Mouse (Mus musculus) embryonic facial prominence, embryonic 11.5 days (tissue): ENCODE results near the gene Vash1. TPM values are rescaled to one million over a fixed set of nuclear protein-coding genes. Genes with fewer than 3 reads are reported as not detected.

Experiments used
- ATAC-seq: fragments of 200-750 bp; cut with Nextera tagmentation; replicated peaks from 2 replicates; pipeline ENCODE4 v1.8.0; 2017; ENCODE audit warnings: low read depth; ENCODE audit not compliant: insufficient number of reproducible peaks, low FRiP score, low TSS enrichment
- DNase-seq: peaks from one replicate; pipeline ENCODE4 v3.0.0-alpha.2; 2015; ENCODE audit warnings: low spot score
- H3K27ac ChIP-seq: fragments of 300-500 bp; sonication (generic); replicated peaks from 2 replicates; pipeline ENCODE4 v1.5.1; 2014; ENCODE audit warnings: mild to moderate bottlenecking, low read depth, low read length, control low read depth
- H3K27me3 ChIP-seq: fragments of 300-500 bp; sonication (generic); 2 replicates; pipeline ENCODE4 v1.6.1; 2014; ENCODE audit warnings: mild to moderate bottlenecking, low read length, moderate library complexity, mixed read lengths; ENCODE audit not compliant: control insufficient read depth, insufficient read depth
- H3K36me3 ChIP-seq: fragments of 300-500 bp; sonication (generic); replicated peaks from 2 replicates; pipeline ENCODE4 v1.6.1; 2014; ENCODE audit warnings: low read depth, mild to moderate bottlenecking, low read length, moderate library complexity, mixed read lengths; ENCODE audit not compliant: control insufficient read depth, insufficient read depth
- H3K4me1 ChIP-seq: fragments of 300-500 bp; sonication (generic); 2 replicates; pipeline ENCODE4 v1.6.1; 2014; ENCODE audit warnings: low read length, mixed read lengths; ENCODE audit not compliant: control insufficient read depth, insufficient read depth
- H3K4me2 ChIP-seq: fragments of 300-500 bp; sonication (generic); 2 replicates; pipeline ENCODE4 v1.6.1; 2014; ENCODE audit warnings: low read depth, mild to moderate bottlenecking, control low read depth, low read length, moderate library complexity
- H3K4me3 ChIP-seq: fragments of 300-500 bp; sonication (generic); 2 replicates; pipeline ENCODE4 v1.5.1; 2014; ENCODE audit warnings: low read depth, low read length, control low read depth
- H3K9ac ChIP-seq: fragments of 300-500 bp; sonication (generic); replicated peaks from 2 replicates; pipeline ENCODE4 v1.6.1; 2014; ENCODE audit warnings: mild to moderate bottlenecking, control low read depth, low read length
- H3K9me3 ChIP-seq: fragments of 300-500 bp; sonication (generic); replicated peaks from 2 replicates; pipeline ENCODE4 v1.6.1; 2016; ENCODE audit warnings: mild to moderate bottlenecking, low read length, inconsistent platforms, mixed read lengths; ENCODE audit not compliant: control insufficient read depth
- WGBS: fragments of 180-500 bp; shearing (Covaris S2); extraction: QIAGEN DNeasy Blood & Tissue Kit; methylation state at CpG from one replicate; pipeline ENCODE4 v1.1.7; 2014; 5-methylcytosine and 5-hydroxymethylcytosine counted together
- polyA plus RNA-seq: library from polyadenylated mRNA; unstranded; fragments of >200 nt; fragmentation: Nextera tagmentation; extraction: Ambion mirVana; gene quantifications from 2 replicates; pipeline ENCODE4 v1.2.1, GENCODE M21; 2014

Vash1 gene
- polyA plus RNA-seq, 1 experiment from 2014 or later, result 10.4 TPM

DNA sequence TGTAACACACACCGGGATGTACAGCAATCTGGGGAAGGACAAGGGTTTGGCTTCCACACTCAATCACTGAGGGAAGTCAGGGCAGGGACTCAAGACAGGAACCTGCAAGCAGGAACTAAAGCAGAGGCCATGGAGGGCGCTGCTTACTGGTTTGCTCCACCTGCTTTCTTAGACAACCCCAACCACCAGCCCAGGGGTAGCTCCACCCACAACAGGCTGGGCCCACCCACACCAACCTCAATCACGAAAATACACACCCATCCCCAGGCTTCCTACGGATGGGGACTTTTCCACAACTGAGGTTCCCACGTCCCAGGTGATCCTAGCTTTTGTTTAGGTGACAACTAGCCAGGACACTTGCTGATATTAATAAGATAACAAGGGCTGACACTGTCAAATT lies 27.3 kb downstream of the Vash1 start:
- Histone ChIP-seq H3K4me2 (no peak overlapping the region), H3K4me3 (no peak overlapping the region), H3K27ac (no peak overlapping the region), H3K9me3 (no peaks in the 10 kb centered on the region), H3K9ac (no peak overlapping the region), H3K4me1 (no peaks in the 10 kb centered on the region), H3K36me3 (no peaks in the 10 kb centered on the region), H3K27me3 (no peaks in the 10 kb centered on the region)
- DNase-seq, result no peak
- 0 out of 2 replicates have a peak, but pooled peaks have one; percentile 31 for ATAC-seq
- 82% methylated on average over 5 of the region's 5 CpGs for WGBS

DNA sequence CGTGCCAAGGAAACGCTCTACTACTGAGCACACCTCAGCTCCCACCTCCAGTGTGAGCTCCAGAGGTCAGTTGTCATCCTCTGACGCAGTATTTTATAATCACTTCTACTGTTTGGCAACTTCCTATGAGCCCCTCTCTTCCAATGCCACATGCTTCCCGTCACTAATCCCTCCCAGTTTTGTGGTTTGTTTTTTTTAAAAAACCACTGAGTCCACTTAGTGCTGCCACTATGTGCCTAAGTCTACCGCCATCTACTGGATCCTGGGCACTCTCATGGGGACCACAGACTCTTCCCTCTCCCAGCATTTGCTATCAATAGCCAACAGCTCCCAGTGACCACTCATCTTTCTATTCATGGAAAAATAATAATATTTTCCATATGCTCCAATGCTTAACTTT lies 35.5 kb downstream of the Vash1 start:
- Histone ChIP-seq H3K4me1 (no peaks in the 10 kb centered on the region), H3K4me2 (no peak overlapping the region), H3K36me3 (no peaks in the 10 kb centered on the region), H3K9ac (no peak overlapping the region), H3K27ac (no peak overlapping the region), H3K27me3 (no peaks in the 10 kb centered on the region), H3K9me3 (no peaks in the 10 kb centered on the region), H3K4me3 (no peak overlapping the region)
- 79% methylated on average over 5 of the region's 5 CpGs for WGBS
- ATAC-seq (no peak), DNase-seq (peak; percentile 34)

DNA sequence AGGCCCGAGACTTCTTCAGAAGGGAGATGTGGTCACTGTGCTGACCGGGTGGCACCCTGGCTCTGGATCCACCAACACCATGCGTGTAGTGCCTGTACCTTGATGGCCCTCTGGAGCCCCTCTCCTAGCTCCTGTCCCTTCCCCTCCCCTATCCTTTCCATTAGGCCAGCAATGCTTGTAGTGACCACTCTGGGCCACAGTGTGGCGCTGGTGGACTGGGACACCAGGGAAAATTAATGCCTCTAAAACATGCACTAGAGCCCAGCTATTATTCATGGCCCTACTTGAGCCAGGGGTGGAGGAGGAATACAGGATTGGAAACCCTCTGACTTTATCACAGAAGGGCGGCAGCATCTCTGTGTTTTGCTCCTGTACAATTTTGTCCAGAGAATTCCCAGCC lies 36.9 kb downstream of the Vash1 start:
- no peak overlapping the region for H3K9ac ChIP-seq
- H3K4me2 ChIP-seq, result no peak overlapping the region
- no peak for ATAC-seq
- no peaks in the 10 kb centered on the region for H3K9me3 ChIP-seq
- H3K4me3 ChIP-seq, result no peak overlapping the region
- no peak overlapping the region for H3K27ac ChIP-seq
- WGBS, result 47% methylated on average over 5 of the region's 5 CpGs
- H3K4me1 ChIP-seq, result no peaks in the 10 kb centered on the region
- no peaks in the 10 kb centered on the region for H3K27me3 ChIP-seq
- peak; percentile 64 for DNase-seq
- H3K36me3 ChIP-seq, result no peaks in the 10 kb centered on the region

DNA sequence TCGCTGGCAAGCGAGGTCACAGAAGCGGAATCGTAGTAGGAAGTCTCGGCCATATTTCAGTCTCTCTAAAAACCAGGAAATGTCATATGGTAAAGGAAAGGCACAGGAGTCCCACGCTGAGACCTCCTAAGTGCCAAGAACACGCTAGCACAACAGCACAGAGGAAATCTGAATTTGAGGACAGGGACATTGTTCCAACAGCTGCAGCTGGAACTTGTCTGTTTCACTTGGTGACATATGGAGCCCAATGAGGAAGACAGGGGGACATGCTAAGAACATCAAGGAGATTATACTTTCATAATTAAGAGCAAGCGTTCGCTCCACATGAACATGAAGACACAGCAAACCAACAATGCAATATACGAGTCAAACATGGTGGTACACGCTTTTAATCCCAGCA lies 38.5 kb downstream of the Vash1 start:
- Histone ChIP-seq H3K27me3 (no peaks in the 10 kb centered on the region), H3K9ac (no peak overlapping the region), H3K4me3 (no peak overlapping the region), H3K4me2 (no peak overlapping the region), H3K9me3 (no peaks in the 10 kb centered on the region), H3K4me1 (no peaks in the 10 kb centered on the region), H3K36me3 (no peaks in the 10 kb centered on the region), H3K27ac (no peak overlapping the region)
- WGBS, result 90% methylated on average over 11 of the region's 11 CpGs
- ATAC-seq (no peak), DNase-seq (no peak)

DNA sequence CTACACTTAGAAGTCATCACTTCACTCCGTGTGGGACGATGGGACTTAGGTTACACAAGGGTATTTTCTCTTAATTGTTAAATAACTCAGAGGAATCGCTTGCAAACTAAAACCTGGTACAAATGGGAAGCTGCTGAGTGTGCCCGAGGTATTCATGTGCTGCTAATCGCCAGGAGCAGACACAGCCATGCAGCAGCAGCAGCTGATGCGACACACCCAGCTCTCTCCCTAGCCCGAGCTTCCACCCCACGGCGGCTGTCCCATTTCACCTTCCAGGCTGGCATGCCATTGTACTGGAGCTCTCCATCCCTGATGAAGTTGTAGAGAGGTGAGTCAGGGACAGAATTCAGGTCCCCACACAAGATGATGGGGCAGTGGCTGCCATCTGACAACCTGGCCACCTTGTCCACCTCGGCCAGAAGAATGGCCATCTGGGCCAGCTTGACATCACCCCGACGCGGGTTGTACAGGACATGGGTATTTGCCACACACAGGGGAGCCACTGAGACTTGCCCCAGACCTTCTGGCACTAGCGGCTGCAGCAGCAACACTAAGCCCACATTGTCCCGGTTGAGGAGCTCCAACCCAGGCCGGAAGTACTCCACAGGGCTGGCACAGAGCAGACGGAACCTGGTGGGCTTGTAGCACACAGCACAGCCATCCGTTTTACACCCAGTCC lies 41.6 kb downstream of the Vash1 start:
- WGBS, result 83% methylated on average over 18 of the region's 18 CpGs
- no peaks in the 10 kb centered on the region for H3K27me3 ChIP-seq
- no peaks in the 10 kb centered on the region for H3K4me1 ChIP-seq
- H3K36me3 ChIP-seq, result no peaks in the 10 kb centered on the region
- no peak overlapping the region for H3K4me2 ChIP-seq
- H3K9ac ChIP-seq, result no peak overlapping the region
- H3K27ac ChIP-seq, result no peak overlapping the region
- DNase-seq (no peak), ATAC-seq (no peak)
- no peaks in the 10 kb centered on the region for H3K9me3 ChIP-seq
- H3K4me3 ChIP-seq, result no peak overlapping the region

DNA sequence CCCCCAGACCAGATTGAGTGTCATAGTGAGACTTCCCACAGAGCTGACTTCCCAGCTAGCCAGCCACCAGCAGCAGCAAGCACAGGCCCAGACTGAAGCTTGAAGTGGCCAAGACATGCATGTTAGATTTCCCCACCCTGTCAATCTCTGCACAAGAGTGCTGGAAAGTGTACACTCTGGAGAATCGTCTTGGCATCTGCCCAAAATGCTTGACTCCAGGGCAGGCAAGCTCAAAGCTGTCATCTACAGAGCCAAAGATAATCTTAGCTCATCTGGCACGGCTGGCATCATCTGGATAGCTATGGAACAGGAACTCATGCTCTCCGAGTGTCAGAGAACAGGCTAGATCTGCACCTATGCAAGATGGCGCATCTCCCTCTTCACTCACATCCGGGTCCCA lies 43.0 kb downstream of the Vash1 start:
- H3K4me3 ChIP-seq, result no peak overlapping the region
- no peaks in the 10 kb centered on the region for H3K27me3 ChIP-seq
- ATAC-seq (no peak), DNase-seq (no peak)
- H3K9me3 ChIP-seq, result no peaks in the 10 kb centered on the region
- 91% methylated on average over 5 of the region's 5 CpGs for WGBS
- no peaks in the 10 kb centered on the region for H3K36me3 ChIP-seq
- no peak overlapping the region for H3K9ac ChIP-seq
- no peaks in the 10 kb centered on the region for H3K4me1 ChIP-seq
- no peak overlapping the region for H3K4me2 ChIP-seq
- no peak overlapping the region for H3K27ac ChIP-seq

DNA sequence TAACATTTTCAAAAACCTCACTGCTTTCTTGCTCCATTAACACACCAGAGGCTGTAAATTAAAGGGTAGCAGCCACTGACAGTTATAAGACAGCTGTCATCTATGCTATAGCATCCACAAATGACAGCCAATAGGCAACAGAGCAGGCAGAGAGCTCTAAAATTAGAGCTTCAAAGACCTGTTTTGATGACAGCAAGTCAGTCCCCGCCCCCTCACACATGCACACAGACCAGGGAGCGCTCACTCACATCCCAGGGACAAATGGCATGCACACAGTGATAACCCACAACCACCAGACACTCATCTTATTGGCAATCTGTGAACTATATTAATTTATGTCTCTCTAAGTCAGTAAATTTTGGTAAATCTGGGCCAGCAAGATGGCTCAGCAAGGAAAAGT lies 45.8 kb downstream of the Vash1 start:
- no peaks in the 10 kb centered on the region for H3K36me3 ChIP-seq
- no peak for DNase-seq
- H3K9ac ChIP-seq, result no peak overlapping the region
- no peak overlapping the region for H3K27ac ChIP-seq
- H3K4me3 ChIP-seq, result no peak overlapping the region
- no peaks in the 10 kb centered on the region for H3K27me3 ChIP-seq
- 71% methylated on average over 2 of the region's 2 CpGs for WGBS
- H3K9me3 ChIP-seq, result no peaks in the 10 kb centered on the region
- H3K4me2 ChIP-seq, result no peak overlapping the region
- no peak for ATAC-seq
- H3K4me1 ChIP-seq, result no peaks in the 10 kb centered on the region

DNA sequence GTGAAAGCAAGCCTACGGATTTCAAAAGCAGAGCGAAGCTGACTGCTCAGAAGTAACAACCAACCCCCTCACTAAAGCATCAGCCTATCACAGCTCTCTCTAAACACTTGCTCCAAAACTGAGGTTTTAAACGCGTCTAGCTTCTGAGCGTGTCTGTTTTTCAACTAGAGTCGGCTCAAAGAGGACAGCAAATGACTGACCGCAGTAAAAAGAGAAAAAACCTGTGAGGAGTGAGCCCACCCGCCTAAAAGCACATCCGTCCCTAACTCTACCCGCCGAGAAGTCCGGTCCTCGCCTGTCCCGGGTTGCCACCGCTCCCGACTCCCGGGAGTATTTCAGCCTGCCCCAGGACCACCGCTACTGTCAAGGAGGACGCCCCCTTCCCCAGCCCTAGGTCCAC lies 47.2 kb downstream of the Vash1 start:
- H3K27ac ChIP-seq, result no peak overlapping the region
- no peaks in the 10 kb centered on the region for H3K9me3 ChIP-seq
- DNase-seq (peak; percentile 45), ATAC-seq (peak; percentile 43; the same call in 1 of the 2 replicates)
- WGBS, result under 1% methylated on average over 19 of the region's 19 CpGs
- H3K27me3 ChIP-seq, result no peaks in the 10 kb centered on the region
- H3K36me3 ChIP-seq, result no peaks in the 10 kb centered on the region
- H3K4me1 ChIP-seq, result no peaks in the 10 kb centered on the region
- H3K9ac ChIP-seq, result peak overlapping the region; percentile 62
- H3K4me3 ChIP-seq, result peak overlapping the region; percentile 72
- H3K4me2 ChIP-seq, result peak overlapping the region; percentile 95
